Mouse (Mus musculus) lung, adult 2 months (tissue): ENCODE data around the gene Mrpl21.

Experiments
- CTCF ChIP-seq: fragments of 200-500 bp; IDR thresholded peaks from 2 replicates; pipeline ENCODE4 v1.5.1; 2011; ENCODE audit warnings: mild to moderate bottlenecking, low read length, control low read depth; ENCODE audit not compliant: insufficient read depth
- POLR2A ChIP-seq: fragments of 200-500 bp; IDR thresholded peaks from 2 replicates; pipeline ENCODE4 v1.6.1; 2011; ENCODE audit warnings: low read depth, mild to moderate bottlenecking, control low read depth, low read length, borderline replicate concordance; ENCODE audit errors: extremely low read depth

DNA sequence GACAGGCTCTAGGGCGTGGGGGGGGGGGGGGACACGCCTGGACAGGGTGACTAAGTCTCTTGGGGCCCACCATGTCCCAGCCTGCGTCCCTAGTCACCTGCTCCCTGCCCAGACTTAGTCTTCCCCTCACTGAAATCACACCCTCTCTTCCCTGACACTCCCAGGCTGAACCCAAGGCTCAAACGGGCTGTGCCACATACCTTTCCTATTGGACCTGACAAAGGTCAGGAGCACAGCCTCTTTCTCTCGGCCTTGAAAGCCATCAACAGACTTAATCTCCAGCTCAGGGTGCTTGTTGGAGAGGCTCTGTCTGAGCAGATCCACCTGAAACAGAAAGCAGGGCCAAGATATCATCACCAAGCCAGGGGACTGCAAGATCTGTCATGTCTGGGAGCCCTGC is 16.6 kb upstream of the Mrpl21 start:
- TF ChIP-seq POLR2A (no peak), CTCF (no peak)
